Mouse (Mus musculus): ENCODE data around the gene Olfr704. TPM values are rescaled to one million over a fixed set of nuclear protein-coding genes. Genes with fewer than 3 reads are reported as not detected.
A peak's percentile ranks its signal among the peaks of the same experiment; 100 is the strongest.
"Not testable (repeated sequence)": the region's sequence is repeated elsewhere in the genome, so short reads cannot be mapped to it uniquely, and the experiment has no call there.

Gene Olfr704
- not detected in 2 replicates for polyA plus RNA-seq (2014; fragmentation: Nextera tagmentation; extraction: Ambion mirVana)

GRCm38 (mm10) chr7:106862885-106863284, at the start of gene Olfr704:
Olfr704 (plus strand) TSS chr7:106863185.
- Histone ChIP-seq H3K9me3 (ENCODE audit: low read depth, low read length) (no peaks in the 10 kb centered on the region), H3K4me1 (ENCODE audit: insufficient read depth) (no peaks in the 10 kb centered on the region), H3K4me3 (ENCODE audit: low read depth, low read length) (no peak within 1 kb of the TSS), H3K36me3 (ENCODE audit: insufficient read depth) (no peaks in the 10 kb centered on the region), H3K27me3 (ENCODE audit: insufficient read depth, low read length) (no peaks in the 10 kb centered on the region), H3K27ac (ENCODE audit: low read depth) (no peak within 1 kb of the TSS), H3K9ac (no peak within 1 kb of the TSS), H3K4me2 (no peak within 1 kb of the TSS)
- no peak for ATAC-seq (ENCODE audit: insufficient read depth)
- DNase-seq = no peak
- TF ChIP-seq CTCF (IDR thresholded peaks at IDR 0.05; ENCODE audit: low read depth) = no peak

GRCm38 (mm10) chr7:106813829-106814228, 49.2 kb upstream of the Olfr704 start, which contains the start of gene Olfr701:
Olfr701 (plus strand) TSS chr7:106814129.
- no peaks in the 10 kb centered on the region for H3K27me3 ChIP-seq (ENCODE audit: insufficient read depth, low read length)
- H3K4me1 ChIP-seq (ENCODE audit: insufficient read depth) = no peaks in the 10 kb centered on the region
- DNase-seq = no peak
- H3K9me3 ChIP-seq (ENCODE audit: low read depth, low read length) = no peaks in the 10 kb centered on the region
- H3K9ac ChIP-seq = no peak within 1 kb of the TSS
- 53% methylated on average over 2 of the region's 2 CpGs for WGBS
- H3K4me3 ChIP-seq (ENCODE audit: low read depth, low read length) = no peak within 1 kb of the TSS
- no peak within 1 kb of the TSS for H3K4me2 ChIP-seq
- H3K36me3 ChIP-seq (ENCODE audit: insufficient read depth) = no peaks in the 10 kb centered on the region
- no peak for TF ChIP-seq CTCF (IDR thresholded peaks at IDR 0.05; ENCODE audit: low read depth)
- H3K27ac ChIP-seq (ENCODE audit: low read depth) = no peak within 1 kb of the TSS
- no peak for ATAC-seq (ENCODE audit: insufficient read depth)

- Histone ChIP-seq H3K4me3 (ENCODE audit: low read depth, low read length) (no peak overlapping the region), H3K9ac (no peak overlapping the region), H3K36me3 (ENCODE audit: insufficient read depth) (no peaks in the 10 kb centered on the region), H3K27me3 (ENCODE audit: insufficient read depth, low read length) (no peaks in the 10 kb centered on the region), H3K27ac (ENCODE audit: low read depth) (no peak overlapping the region), H3K4me1 (ENCODE audit: insufficient read depth) (no peaks in the 10 kb centered on the region), H3K9me3 (ENCODE audit: low read depth, low read length) (no peaks in the 10 kb centered on the region), H3K4me2 (no peak overlapping the region)
- 0 out of 2 replicates have a peak, but pooled peaks have one; percentile 11 for TF ChIP-seq CTCF (IDR thresholded peaks at IDR 0.05; ENCODE audit: low read depth)
- WGBS = 38% methylated on average over 2 of the region's 2 CpGs
- ATAC-seq (ENCODE audit: insufficient read depth) (no peak), DNase-seq (peak; percentile 51)
These were observed 47.2 kb upstream of the Olfr704 start for GRCm38 (mm10) chr7:106815775-106816174.

GRCm38 (mm10) chr7:106818414-106818813, 44.6 kb upstream of the Olfr704 start:
- Histone ChIP-seq H3K27me3 (ENCODE audit: insufficient read depth, low read length) (no peaks in the 10 kb centered on the region), H3K4me2 (no peak overlapping the region), H3K4me1 (ENCODE audit: insufficient read depth) (no peaks in the 10 kb centered on the region), H3K36me3 (ENCODE audit: insufficient read depth) (no peaks in the 10 kb centered on the region), H3K4me3 (ENCODE audit: low read depth, low read length) (no peak overlapping the region), H3K27ac (ENCODE audit: low read depth) (no peak overlapping the region), H3K9me3 (ENCODE audit: low read depth, low read length) (no peaks in the 10 kb centered on the region), H3K9ac (no peak overlapping the region)
- no peak for ATAC-seq (ENCODE audit: insufficient read depth)
- no peak for TF ChIP-seq CTCF (IDR thresholded peaks at IDR 0.05; ENCODE audit: low read depth)
- no peak for DNase-seq

- no peaks in the 10 kb centered on the region for H3K27me3 ChIP-seq (ENCODE audit: insufficient read depth, low read length)
- H3K4me2 ChIP-seq = no peak within 1 kb of the TSS
- no peak within 1 kb of the TSS for H3K4me3 ChIP-seq (ENCODE audit: low read depth, low read length)
- H3K9me3 ChIP-seq (ENCODE audit: low read depth, low read length) = no peaks in the 10 kb centered on the region
- ATAC-seq (ENCODE audit: insufficient read depth) = no peak
- DNase-seq = no peak
- H3K4me1 ChIP-seq (ENCODE audit: insufficient read depth) = no peaks in the 10 kb centered on the region
- H3K36me3 ChIP-seq (ENCODE audit: insufficient read depth) = no peaks in the 10 kb centered on the region
- no peak within 1 kb of the TSS for H3K27ac ChIP-seq (ENCODE audit: low read depth)
- TF ChIP-seq CTCF (IDR thresholded peaks at IDR 0.05; ENCODE audit: low read depth) = no peak
- H3K9ac ChIP-seq = no peak within 1 kb of the TSS
These were observed 29.2 kb upstream of the Olfr704 start, which contains the start of gene Olfr702 for GRCm38 (mm10) chr7:106833793-106834192. Olfr702 (minus strand) TSS chr7:106833893.

- whole genome bisulfite sequencing = 49% methylated on average over 2 of the region's 2 CpGs
- TF ChIP-seq CTCF (IDR thresholded peaks at IDR 0.05; ENCODE audit: low read depth) = no peak
- H3K27me3 ChIP-seq (ENCODE audit: insufficient read depth, low read length) = no peaks in the 10 kb centered on the region
- ATAC-seq (ENCODE audit: insufficient read depth) (no peak), DNase-seq (no peak)
- no peaks in the 10 kb centered on the region for H3K9me3 ChIP-seq (ENCODE audit: low read depth, low read length)
- H3K4me1 ChIP-seq (ENCODE audit: insufficient read depth) = no peaks in the 10 kb centered on the region
- H3K9ac ChIP-seq = no peak within 1 kb of the TSS
- no peak within 1 kb of the TSS for H3K4me3 ChIP-seq (ENCODE audit: low read depth, low read length)
- H3K27ac ChIP-seq (ENCODE audit: low read depth) = no peak within 1 kb of the TSS
- no peak within 1 kb of the TSS for H3K4me2 ChIP-seq
- H3K36me3 ChIP-seq (ENCODE audit: insufficient read depth) = no peaks in the 10 kb centered on the region
These were observed 19.9 kb upstream of the Olfr704 start, which contains the start of gene Olfr703 for GRCm38 (mm10) chr7:106843060-106843459. Olfr703 (plus strand) TSS chr7:106843360.

- H3K27me3 ChIP-seq (ENCODE audit: insufficient read depth, low read length) = no peaks in the 10 kb centered on the region
- no peaks in the 10 kb centered on the region for H3K9me3 ChIP-seq (ENCODE audit: low read depth, low read length)
- H3K27ac ChIP-seq (ENCODE audit: low read depth) = no peak within 1 kb of the TSS
- H3K4me3 ChIP-seq (ENCODE audit: low read depth, low read length) = no peak within 1 kb of the TSS
- 73% methylated on average over 3 of the region's 3 CpGs for WGBS
- H3K4me1 ChIP-seq (ENCODE audit: insufficient read depth) = no peaks in the 10 kb centered on the region
- DNase-seq (no peak), ATAC-seq (ENCODE audit: insufficient read depth) (no peak)
- H3K9ac ChIP-seq = no peak within 1 kb of the TSS
- no peaks in the 10 kb centered on the region for H3K36me3 ChIP-seq (ENCODE audit: insufficient read depth)
- H3K4me2 ChIP-seq = no peak within 1 kb of the TSS
- TF ChIP-seq CTCF (IDR thresholded peaks at IDR 0.05; ENCODE audit: low read depth) = no peak
These were observed 13.8 kb downstream of the Olfr704 start, which contains the start of gene Olfr705 for GRCm38 (mm10) chr7:106876791-106877190. Olfr705 (minus strand) TSS chr7:106876891.

- H3K27ac ChIP-seq (ENCODE audit: low read depth) = no peak within 1 kb of the TSS
- ATAC-seq (ENCODE audit: insufficient read depth) (no peak), DNase-seq (no peak)
- 83% methylated on average over 2 of the region's 2 CpGs for WGBS
- H3K9ac ChIP-seq = no peak within 1 kb of the TSS
- H3K4me1 ChIP-seq (ENCODE audit: insufficient read depth) = no peaks in the 10 kb centered on the region
- no peak for TF ChIP-seq CTCF (IDR thresholded peaks at IDR 0.05; ENCODE audit: low read depth)
- H3K27me3 ChIP-seq (ENCODE audit: insufficient read depth, low read length) = no peaks in the 10 kb centered on the region
- H3K36me3 ChIP-seq (ENCODE audit: insufficient read depth) = no peaks in the 10 kb centered on the region
- no peaks in the 10 kb centered on the region for H3K9me3 ChIP-seq (ENCODE audit: low read depth, low read length)
- no peak within 1 kb of the TSS for H3K4me2 ChIP-seq
- H3K4me3 ChIP-seq (ENCODE audit: low read depth, low read length) = no peak within 1 kb of the TSS
These were observed 25.1 kb downstream of the Olfr704 start, which contains the start of gene Olfr706 for GRCm38 (mm10) chr7:106888062-106888461. Olfr706 (minus strand) TSS chr7:106888162.

GRCm38 (mm10) chr7:106901141-106901540, 38.2 kb downstream of the Olfr704 start, which contains the start of gene Olfr707:
Olfr707 (minus strand) TSS chr7:106901241.
- DNase-seq; H3K9me3 ChIP-seq (ENCODE audit: low read depth, low read length); ATAC-seq (ENCODE audit: insufficient read depth); H3K36me3 ChIP-seq (ENCODE audit: insufficient read depth); H3K27me3 ChIP-seq (ENCODE audit: insufficient read depth, low read length); H3K9ac ChIP-seq; H3K4me1 ChIP-seq (ENCODE audit: insufficient read depth); H3K4me3 ChIP-seq (ENCODE audit: low read depth, low read length); H3K4me2 ChIP-seq; H3K27ac ChIP-seq (ENCODE audit: low read depth): not testable (repeated sequence)
- WGBS = 77% methylated on average over 3 of the region's 3 CpGs
